Mouse (Mus musculus): ENCODE measurements around the gene Astl. TPM values are rescaled to one million over a fixed set of nuclear protein-coding genes. Genes with fewer than 3 reads are reported as not detected.

Gene Astl
- polyA plus RNA-seq, 1 experiment from 2014 or later = not detected

DNA sequence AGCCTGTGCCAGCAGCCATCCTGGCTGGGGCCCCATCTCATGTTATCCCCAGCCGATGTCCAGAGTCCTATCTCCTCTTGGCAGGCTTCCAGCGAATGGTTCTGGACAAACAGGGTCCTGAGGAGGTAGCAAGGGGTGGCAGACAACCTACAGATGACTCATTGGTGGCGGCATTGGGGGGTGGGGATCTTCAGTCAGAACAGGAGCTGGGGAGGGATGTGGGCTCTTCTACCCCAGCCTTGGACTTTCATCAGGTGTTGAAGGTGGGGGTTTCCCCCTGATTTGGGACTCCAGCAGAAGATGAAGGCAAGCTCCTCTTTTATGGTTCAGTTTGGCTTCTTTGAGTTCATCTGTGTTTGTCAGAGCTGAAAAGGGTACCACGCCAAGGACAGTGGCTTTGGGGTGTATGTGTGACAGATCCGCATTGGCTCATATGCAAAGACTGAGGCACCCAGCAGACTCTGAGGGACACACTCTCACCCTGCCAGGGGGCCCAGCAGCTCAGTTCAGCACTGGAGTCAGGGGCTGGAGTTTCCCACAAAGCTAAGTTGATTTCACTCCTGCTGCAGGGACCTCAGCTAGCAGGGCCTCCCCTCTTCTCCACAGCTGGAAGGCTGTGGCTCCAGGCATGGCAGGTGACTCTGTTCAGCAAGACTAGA, 4.4 kb upstream of the Astl start:
- Histone ChIP-seq H3K27me3 (ENCODE audit: control insufficient read depth, insufficient read depth, low read length) (peaks cover 29% of the 10 kb centered on the region), H3K36me3 (ENCODE audit: control insufficient read depth, insufficient read depth, low read length) (no peaks in the 10 kb centered on the region), H3K9me3 (ENCODE audit: control insufficient read depth, low read length) (no peaks in the 10 kb centered on the region), H3K4me2 (replicated peaks; ENCODE audit: low read depth, low read length) (no peak overlapping the region), H3K4me3 (ENCODE audit: low read depth, low read length) (no peak overlapping the region), H3K9ac (ENCODE audit: low read depth, low read length) (no peak overlapping the region), H3K27ac (ENCODE audit: low read depth, low read length) (no peak overlapping the region), H3K4me1 (replicated peaks; ENCODE audit: control insufficient read depth, insufficient read depth, low read length) (no peaks in the 10 kb centered on the region)
- 78% methylated on average over 5 of the region's 5 CpGs for WGBS
- DNase-seq (ENCODE audit: low spot score) = no peak
- no peak for ATAC-seq (ENCODE audit: low FRiP score)

DNA sequence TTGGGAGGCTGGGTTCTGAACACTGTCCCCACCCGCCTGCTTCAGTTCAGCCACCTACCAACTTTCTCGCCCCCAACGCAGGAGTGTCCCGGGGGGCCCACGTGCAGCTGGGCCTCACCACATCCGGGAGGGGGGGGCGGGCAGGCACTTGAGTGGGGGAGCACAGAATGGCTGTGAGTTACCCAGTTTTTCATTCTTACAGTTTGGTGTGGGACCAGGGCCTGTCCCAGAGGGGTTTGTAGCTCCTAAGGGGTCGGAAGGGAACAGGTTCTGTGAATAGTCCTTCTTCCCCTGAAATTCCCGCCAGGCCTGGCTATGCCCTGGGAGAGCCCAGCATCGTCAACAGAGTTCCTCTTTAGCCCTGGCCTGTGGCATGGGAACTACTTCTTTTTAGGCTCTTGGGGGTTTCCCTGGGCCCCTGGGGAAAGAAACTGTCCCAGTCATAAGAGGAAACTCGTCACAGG, 3.3 kb upstream of the Astl start:
- Histone ChIP-seq H3K4me2 (replicated peaks; ENCODE audit: low read depth, low read length) (no peak overlapping the region), H3K36me3 (ENCODE audit: control insufficient read depth, insufficient read depth, low read length) (no peaks in the 10 kb centered on the region), H3K9ac (ENCODE audit: low read depth, low read length) (no peak overlapping the region), H3K4me3 (ENCODE audit: low read depth, low read length) (no peak overlapping the region), H3K4me1 (replicated peaks; ENCODE audit: control insufficient read depth, insufficient read depth, low read length) (no peaks in the 10 kb centered on the region), H3K27me3 (ENCODE audit: control insufficient read depth, insufficient read depth, low read length) (peaks cover 29% of the 10 kb centered on the region), H3K27ac (ENCODE audit: low read depth, low read length) (no peak overlapping the region), H3K9me3 (ENCODE audit: control insufficient read depth, low read length) (no peaks in the 10 kb centered on the region)
- no peak for DNase-seq (ENCODE audit: low spot score)
- no peak for ATAC-seq (ENCODE audit: low FRiP score)
- WGBS = 54% methylated on average over 11 of the region's 11 CpGs

DNA sequence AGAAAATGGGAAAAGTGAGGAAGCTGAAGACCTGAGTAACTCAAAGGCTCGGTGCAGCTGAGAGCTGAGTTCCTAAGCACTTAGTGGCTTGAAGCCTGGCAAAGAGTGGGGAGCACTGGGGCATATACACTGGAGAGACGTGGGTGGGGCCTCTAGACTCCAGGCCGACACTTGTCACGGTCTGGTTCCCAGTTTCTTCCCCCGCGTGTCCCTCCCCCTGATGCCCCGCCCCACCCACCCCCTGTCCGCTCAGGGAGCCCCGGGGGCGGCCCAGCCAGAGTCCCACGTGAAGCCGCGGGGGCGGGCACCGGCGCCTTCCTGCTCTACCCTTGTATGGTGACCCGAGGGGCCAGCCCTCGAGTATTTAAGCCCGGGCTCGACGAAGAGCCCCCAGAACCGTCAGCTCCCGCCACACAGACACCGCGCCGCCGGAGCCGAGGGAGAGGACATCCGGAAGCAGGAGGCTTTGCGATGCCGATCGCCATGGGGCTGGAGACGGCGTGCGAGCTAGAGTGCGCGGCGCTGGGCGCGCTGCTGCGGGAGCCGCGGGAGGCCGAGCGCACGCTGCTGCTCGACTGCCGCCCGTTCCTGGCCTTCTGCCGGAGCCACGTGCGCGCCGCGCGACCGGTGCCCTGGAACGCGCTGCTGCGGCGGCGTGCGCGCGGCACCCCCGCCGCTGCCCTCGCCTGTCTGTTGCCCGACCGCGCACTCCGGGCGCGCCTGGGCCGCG, 2.5 kb upstream of the Astl start, which contains the start of gene Dusp2:
Gene Dusp2 (plus strand): TSS at position 393 of the 730 bp plus-strand sequence.
- 0% methylated on average over 67 of the region's 76 CpGs for WGBS
- Histone ChIP-seq H3K4me3 (ENCODE audit: low read depth, low read length) (peak within 1 kb of the TSS; percentile 49), H3K4me1 (replicated peaks; ENCODE audit: control insufficient read depth, insufficient read depth, low read length) (no peaks in the 10 kb centered on the region), H3K4me2 (replicated peaks; ENCODE audit: low read depth, low read length) (peak within 1 kb of the TSS; percentile 90), H3K27me3 (ENCODE audit: control insufficient read depth, insufficient read depth, low read length) (peaks cover 29% of the 10 kb centered on the region), H3K9ac (ENCODE audit: low read depth, low read length) (peak within 1 kb of the TSS; percentile 53; the same call in 1 of the 2 replicates), H3K27ac (ENCODE audit: low read depth, low read length) (no peak within 1 kb of the TSS), H3K9me3 (ENCODE audit: control insufficient read depth, low read length) (no peaks in the 10 kb centered on the region), H3K36me3 (ENCODE audit: control insufficient read depth, insufficient read depth, low read length) (no peaks in the 10 kb centered on the region)
- ATAC-seq (ENCODE audit: low FRiP score) (peak; percentile 67), DNase-seq (ENCODE audit: low spot score) (peak; percentile 62)

DNA sequence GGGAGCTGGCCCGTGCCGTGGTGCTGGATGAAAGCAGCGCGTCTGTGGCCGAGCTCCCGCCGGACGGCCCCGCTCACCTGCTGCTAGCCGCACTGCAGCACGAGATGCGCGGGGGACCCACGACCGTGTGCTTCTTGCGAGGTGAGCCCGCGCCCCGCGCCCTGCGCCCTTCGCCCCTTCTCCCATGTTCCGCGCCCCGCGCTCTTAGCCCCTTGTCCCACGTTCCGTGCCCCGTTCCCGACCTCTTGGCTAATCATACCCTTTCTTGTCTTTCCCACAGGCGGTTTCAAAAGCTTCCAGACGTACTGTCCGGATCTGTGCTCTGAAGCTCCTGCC, 2.0 kb upstream of the Astl start:
- DNase-seq (ENCODE audit: low spot score) = no peak
- H3K27ac ChIP-seq (ENCODE audit: low read depth, low read length) = no peak overlapping the region
- peak overlapping the region; percentile 49 for H3K4me3 ChIP-seq (ENCODE audit: low read depth, low read length)
- H3K36me3 ChIP-seq (ENCODE audit: control insufficient read depth, insufficient read depth, low read length) = no peaks in the 10 kb centered on the region
- no peaks in the 10 kb centered on the region for H3K4me1 ChIP-seq (replicated peaks; ENCODE audit: control insufficient read depth, insufficient read depth, low read length)
- no peak; the same call in 1 of the 2 replicates for ATAC-seq (ENCODE audit: low FRiP score)
- peak overlapping the region; percentile 53; the same call in 1 of the 2 replicates for H3K9ac ChIP-seq (ENCODE audit: low read depth, low read length)
- no peaks in the 10 kb centered on the region for H3K9me3 ChIP-seq (ENCODE audit: control insufficient read depth, low read length)
- WGBS = 2% methylated on average over 26 of the region's 33 CpGs
- peaks cover 29% of the 10 kb centered on the region for H3K27me3 ChIP-seq (ENCODE audit: control insufficient read depth, insufficient read depth, low read length)
- peak overlapping the region; percentile 90 for H3K4me2 ChIP-seq (replicated peaks; ENCODE audit: low read depth, low read length)

DNA sequence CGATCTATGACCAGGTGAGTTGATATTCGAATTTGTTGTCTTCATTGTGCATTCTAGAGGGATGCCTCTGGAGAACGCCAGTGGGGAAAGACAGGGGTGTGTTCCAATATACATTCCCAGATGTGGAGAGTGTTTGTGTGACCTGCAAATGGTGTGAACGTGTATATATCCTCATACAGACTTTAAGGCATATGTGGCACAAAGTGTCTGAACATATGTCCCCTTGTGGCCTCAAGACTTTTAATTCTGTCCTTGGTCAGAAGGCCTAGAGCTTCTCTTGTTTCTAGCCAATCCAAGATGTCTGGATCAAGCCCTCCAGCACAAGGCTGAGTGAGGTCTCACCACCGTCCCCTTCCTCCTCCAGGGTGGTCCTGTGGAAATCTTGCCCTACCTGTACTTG, 1.6 kb upstream of the Astl start:
- peak overlapping the region; percentile 90 for H3K4me2 ChIP-seq (replicated peaks; ENCODE audit: low read depth, low read length)

DNA sequence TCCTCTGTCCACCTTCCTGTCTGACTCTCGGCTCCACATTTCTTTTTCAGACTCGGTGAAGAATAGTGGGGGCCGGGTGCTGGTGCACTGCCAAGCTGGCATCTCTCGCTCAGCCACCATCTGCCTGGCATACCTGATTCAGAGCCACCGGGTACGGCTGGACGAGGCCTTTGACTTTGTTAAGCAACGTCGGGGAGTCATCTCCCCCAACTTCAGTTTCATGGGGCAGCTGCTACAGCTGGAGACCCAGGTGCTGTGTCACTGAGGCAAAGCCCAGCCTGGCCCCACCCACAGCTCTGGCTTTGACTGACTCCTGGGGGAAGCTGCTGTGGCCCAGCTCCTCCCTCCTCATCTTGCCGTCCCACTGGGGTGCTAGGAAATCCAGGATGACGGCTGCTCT, 908 bp upstream of the Astl start:
- Histone ChIP-seq H3K4me1 (replicated peaks; ENCODE audit: control insufficient read depth, insufficient read depth, low read length) (no peaks in the 10 kb centered on the region), H3K4me2 (replicated peaks; ENCODE audit: low read depth, low read length) (no peak overlapping the region), H3K9me3 (ENCODE audit: control insufficient read depth, low read length) (no peaks in the 10 kb centered on the region), H3K9ac (ENCODE audit: low read depth, low read length) (no peak overlapping the region), H3K27me3 (ENCODE audit: control insufficient read depth, insufficient read depth, low read length) (peaks cover 29% of the 10 kb centered on the region), H3K27ac (ENCODE audit: low read depth, low read length) (no peak overlapping the region), H3K4me3 (ENCODE audit: low read depth, low read length) (no peak overlapping the region), H3K36me3 (ENCODE audit: control insufficient read depth, insufficient read depth, low read length) (no peaks in the 10 kb centered on the region)
- WGBS = 67% methylated on average over 11 of the region's 11 CpGs
- no peak for DNase-seq (ENCODE audit: low spot score)
- no peak for ATAC-seq (ENCODE audit: low FRiP score)

More for the DNA sequence above, 1.6 kb upstream of the Astl start:
- Histone ChIP-seq H3K27me3 (ENCODE audit: control insufficient read depth, insufficient read depth, low read length) (peaks cover 29% of the 10 kb centered on the region), H3K4me1 (replicated peaks; ENCODE audit: control insufficient read depth, insufficient read depth, low read length) (no peaks in the 10 kb centered on the region), H3K27ac (ENCODE audit: low read depth, low read length) (no peak overlapping the region), H3K9me3 (ENCODE audit: control insufficient read depth, low read length) (no peaks in the 10 kb centered on the region), H3K4me3 (ENCODE audit: low read depth, low read length) (peak overlapping the region; percentile 49), H3K36me3 (ENCODE audit: control insufficient read depth, insufficient read depth, low read length) (no peaks in the 10 kb centered on the region), H3K9ac (ENCODE audit: low read depth, low read length) (no peak overlapping the region)
- ATAC-seq (ENCODE audit: low FRiP score) (no peak), DNase-seq (ENCODE audit: low spot score) (no peak)
- WGBS = 51% methylated on average over 5 of the region's 5 CpGs

DNA sequence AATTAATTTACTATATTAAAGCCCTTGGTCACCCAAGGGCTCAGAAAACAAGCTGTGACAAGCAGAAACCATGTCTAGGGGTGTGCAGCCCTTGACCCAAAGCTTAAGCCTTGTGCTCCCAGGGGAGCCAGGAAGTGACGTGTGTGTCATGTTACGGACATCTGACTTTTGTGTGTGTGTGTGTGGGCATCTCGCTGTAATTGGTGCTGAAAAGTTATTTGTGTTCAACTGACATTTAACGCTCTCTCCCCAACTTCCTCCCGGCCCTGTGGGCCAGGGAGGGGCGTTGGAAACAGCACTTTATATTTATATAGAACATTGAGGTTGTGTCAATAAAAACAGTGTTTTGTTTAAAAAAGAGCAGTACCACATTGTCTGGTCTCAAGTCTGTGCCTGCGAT, 427 bp upstream of the Astl start:
- WGBS = 73% methylated on average over 7 of the region's 7 CpGs
- Histone ChIP-seq H3K4me3 (ENCODE audit: low read depth, low read length) (no peak overlapping the region), H3K27ac (ENCODE audit: low read depth, low read length) (no peak overlapping the region), H3K4me2 (replicated peaks; ENCODE audit: low read depth, low read length) (no peak overlapping the region), H3K4me1 (replicated peaks; ENCODE audit: control insufficient read depth, insufficient read depth, low read length) (no peaks in the 10 kb centered on the region), H3K27me3 (ENCODE audit: control insufficient read depth, insufficient read depth, low read length) (peaks cover 29% of the 10 kb centered on the region), H3K9ac (ENCODE audit: low read depth, low read length) (no peak overlapping the region), H3K36me3 (ENCODE audit: control insufficient read depth, insufficient read depth, low read length) (no peaks in the 10 kb centered on the region), H3K9me3 (ENCODE audit: control insufficient read depth, low read length) (no peaks in the 10 kb centered on the region)
- ATAC-seq (ENCODE audit: low FRiP score) = no peak
- no peak for DNase-seq (ENCODE audit: low spot score)

DNA sequence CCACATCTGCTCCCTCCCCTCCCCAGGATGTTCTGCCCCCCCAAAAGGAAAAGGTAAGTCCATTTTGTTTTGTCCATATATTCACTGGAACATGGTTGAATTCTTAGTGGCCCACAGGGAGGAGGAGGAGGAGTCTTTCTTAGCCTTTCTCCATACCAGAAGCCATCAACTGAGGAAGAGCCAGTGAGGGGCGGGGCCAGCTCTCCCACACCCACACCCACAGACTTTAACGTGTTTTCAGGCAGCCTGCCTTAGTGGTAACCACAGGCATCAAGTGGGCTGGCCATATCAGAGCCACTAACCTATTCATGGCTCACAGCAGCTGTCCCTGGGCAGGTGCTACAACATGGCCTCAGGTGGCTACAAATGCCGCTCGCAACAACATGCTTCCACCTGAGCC, 394 bp downstream of the Astl start:
- ATAC-seq (ENCODE audit: low FRiP score) (no peak), DNase-seq (ENCODE audit: low spot score) (no peak)
- Histone ChIP-seq H3K27ac (ENCODE audit: low read depth, low read length) (no peak overlapping the region), H3K9me3 (ENCODE audit: control insufficient read depth, low read length) (no peaks in the 10 kb centered on the region), H3K36me3 (ENCODE audit: control insufficient read depth, insufficient read depth, low read length) (no peaks in the 10 kb centered on the region), H3K4me3 (ENCODE audit: low read depth, low read length) (no peak overlapping the region), H3K4me1 (replicated peaks; ENCODE audit: control insufficient read depth, insufficient read depth, low read length) (no peaks in the 10 kb centered on the region), H3K9ac (ENCODE audit: low read depth, low read length) (no peak overlapping the region), H3K27me3 (ENCODE audit: control insufficient read depth, insufficient read depth, low read length) (peaks cover 29% of the 10 kb centered on the region), H3K4me2 (replicated peaks; ENCODE audit: low read depth, low read length) (no peak overlapping the region)
- WGBS = 74% methylated on average over 4 of the region's 4 CpGs

DNA sequence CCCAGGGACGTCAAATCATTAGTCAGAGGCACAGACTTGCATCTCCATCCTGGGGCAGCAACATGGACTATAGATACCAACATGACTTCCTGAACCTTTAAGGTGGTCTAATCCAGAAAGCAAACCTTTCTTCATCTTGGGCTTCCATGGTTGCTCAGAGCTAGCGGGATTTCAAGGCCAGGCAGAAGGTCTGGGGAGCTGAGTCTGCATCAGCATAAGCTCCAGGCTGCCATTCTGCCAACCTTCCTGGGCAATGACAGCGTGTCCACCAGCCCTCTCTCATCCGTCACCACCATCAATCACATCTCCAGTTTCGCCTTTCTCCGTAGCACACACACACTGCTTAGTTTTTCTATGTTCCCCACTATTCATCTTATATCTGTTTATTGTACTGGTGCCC, 823 bp downstream of the Astl start:
- Histone ChIP-seq H3K9me3 (ENCODE audit: control insufficient read depth, low read length) (no peaks in the 10 kb centered on the region), H3K27ac (ENCODE audit: low read depth, low read length) (no peak overlapping the region), H3K9ac (ENCODE audit: low read depth, low read length) (no peak overlapping the region), H3K27me3 (ENCODE audit: control insufficient read depth, insufficient read depth, low read length) (peaks cover 29% of the 10 kb centered on the region), H3K4me2 (replicated peaks; ENCODE audit: low read depth, low read length) (no peak overlapping the region), H3K4me3 (ENCODE audit: low read depth, low read length) (no peak overlapping the region), H3K36me3 (ENCODE audit: control insufficient read depth, insufficient read depth, low read length) (no peaks in the 10 kb centered on the region), H3K4me1 (replicated peaks; ENCODE audit: control insufficient read depth, insufficient read depth, low read length) (no peaks in the 10 kb centered on the region)
- no peak for DNase-seq (ENCODE audit: low spot score)
- 82% methylated on average over 6 of the region's 6 CpGs for WGBS
- ATAC-seq (ENCODE audit: low FRiP score) = no peak
